In the genomic region with DNA sequence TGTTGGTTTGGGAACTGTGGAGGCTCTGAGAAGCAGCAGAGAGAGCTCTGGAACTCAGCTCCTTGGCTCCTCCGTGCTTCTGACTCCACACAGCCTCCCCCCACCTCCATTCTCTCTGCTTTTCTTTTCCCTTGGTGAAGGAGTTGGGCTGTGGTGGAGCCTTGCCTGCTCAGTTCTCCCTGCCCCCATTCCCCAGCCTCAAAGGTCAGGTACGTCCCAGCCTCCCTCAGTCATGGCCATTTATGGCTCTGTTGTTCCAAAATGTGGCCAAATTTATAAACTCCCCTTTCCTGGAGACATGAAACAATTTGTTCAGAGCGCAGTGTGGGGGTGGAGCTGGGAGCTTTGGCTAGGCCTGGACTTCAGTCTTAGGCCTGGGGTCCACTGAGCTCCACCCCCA, we compare ENCODE assay signal across 11 mouse cellular contexts. TPM values are rescaled to one million over a fixed set of nuclear protein-coding genes. Genes with fewer than 3 reads are reported as not detected.
DNase-seq lines count a peak whose midpoint lies in the region; ATAC-seq and TF ChIP-seq lines count a peak whose summit lies in the region.
"Had no signal": no experiment of that assay in that cellular context is flagged by ENCODE, and none has a peak within 500 bp of the region (broad histone marks: within the 10 kb centered on the region; RNA-seq: fewer than 3 reads in every experiment).

No protein-coding gene starts in this region.

- no peaks in the 10 kb centered on the region for H3K9me3 ChIP-seq in hindbrain, embryonic 10.5 days
- no peaks in the 10 kb centered on the region for H3K9me3 ChIP-seq in hindbrain, postnatal 0 days (ENCODE audit: low read length)
- no peaks in the 10 kb centered on the region for H3K9me3 ChIP-seq in midbrain, postnatal 0 days (ENCODE audit: low read length)
- H3K9me3 ChIP-seq: embryonic facial prominence, embryonic 12.5 days; hindbrain, embryonic 15.5 days had no signal

- H3K9ac ChIP-seq in hindbrain, postnatal 0 days (replicated peaks; ENCODE audit: low read length) = no peak overlapping the region
- H3K9ac ChIP-seq in heart, adult 2 months (ENCODE audit: low read depth, low read length) = no peak overlapping the region
- H3K9ac ChIP-seq in midbrain, postnatal 0 days (replicated peaks; ENCODE audit: low read length, poor library complexity, severe bottlenecking) = no peak overlapping the region
- H3K9ac ChIP-seq: embryonic facial prominence, embryonic 12.5 days; hindbrain, embryonic 15.5 days had no signal

- WGBS in hindbrain, embryonic 10.5 days = 50% methylated on average over 3 of the region's 3 CpGs
- WGBS in hindbrain, postnatal 0 days = 53% methylated on average over 3 of the region's 3 CpGs
- 29% methylated on average over 3 of the region's 3 CpGs for WGBS in heart, adult 2 months
- 47% methylated on average over 3 of the region's 3 CpGs for WGBS in midbrain, postnatal 0 days

- H3K36me3 ChIP-seq in hindbrain, embryonic 10.5 days = no peaks in the 10 kb centered on the region
- H3K36me3 ChIP-seq in hindbrain, postnatal 0 days (ENCODE audit: insufficient read depth, low read length) = no peaks in the 10 kb centered on the region
- H3K36me3 ChIP-seq in heart, adult 2 months (ENCODE audit: control insufficient read depth, insufficient read depth, low read length) = peaks cover 3% of the 10 kb centered on the region
- H3K36me3 ChIP-seq in midbrain, postnatal 0 days (ENCODE audit: insufficient read depth, low read length) = no peaks in the 10 kb centered on the region
- H3K36me3 ChIP-seq: embryonic facial prominence, embryonic 12.5 days; hindbrain, embryonic 15.5 days had no signal

- no peak for ATAC-seq in hindbrain, postnatal 0 days
- no peak for ATAC-seq in midbrain, postnatal 0 days (ENCODE audit: low FRiP score)

- H3K4me2 ChIP-seq in hindbrain, postnatal 0 days (ENCODE audit: low read depth, low read length) = no peak overlapping the region
- H3K4me2 ChIP-seq in midbrain, postnatal 0 days (ENCODE audit: low read depth, low read length, poor library complexity, severe bottlenecking) = no peak overlapping the region
- H3K4me2 ChIP-seq: embryonic facial prominence, embryonic 12.5 days; hindbrain, embryonic 15.5 days had no signal

- DNase-seq in hindbrain, embryonic 10.5 days (ENCODE audit: low spot score) = no peak
- no peak for DNase-seq in hindbrain, postnatal 0 days (ENCODE audit: low spot score)
- DNase-seq in heart, adult 2 months = peak; percentile 44 to 61
- peak; percentile 76 for DNase-seq in kidney, adult 9 months
- DNase-seq in lung, postnatal 36 days = peak; percentile 72
- DNase-seq in right cerebral cortex, postnatal 36 days (ENCODE audit: low spot score in 2 of 2) = no peak
- DNase-seq in midbrain, postnatal 0 days (ENCODE audit: low spot score) = no peak
- no peak for DNase-seq in right cerebral cortex, adult 2 months (ENCODE audit: low spot score in 2 of 2)

- H3K79me2 ChIP-seq in heart, adult 2 months (replicated peaks; ENCODE audit: control insufficient read depth, insufficient read depth, low read length) = no peaks in the 10 kb centered on the region

- H3K4me3 ChIP-seq in hindbrain, embryonic 10.5 days = no peak overlapping the region
- H3K4me3 ChIP-seq in hindbrain, postnatal 0 days (ENCODE audit: low read length) = no peak overlapping the region
- H3K4me3 ChIP-seq in heart, adult 2 months = no peak overlapping the region
- H3K4me3 ChIP-seq in midbrain, postnatal 0 days (ENCODE audit: low read depth, low read length) = no peak overlapping the region
- H3K4me3 ChIP-seq: embryonic facial prominence, embryonic 12.5 days; hindbrain, embryonic 15.5 days had no signal

- 0 out of 2 replicates have a peak, but pooled peaks have one; percentile 10 for TF ChIP-seq POLR2A in heart, adult 2 months (IDR thresholded peaks at IDR 0.05; ENCODE audit: insufficient read depth, low read depth, low read length)

- intact Hi-C loops in heart, adult 2 months (cut with DNase I) = no loop called here

- no peaks in the 10 kb centered on the region for H3K27me3 ChIP-seq in hindbrain, embryonic 10.5 days (ENCODE audit: insufficient read depth, poor library complexity, severe bottlenecking)
- H3K27me3 ChIP-seq in hindbrain, postnatal 0 days (ENCODE audit: insufficient read depth, low read length) = no peaks in the 10 kb centered on the region
- H3K27me3 ChIP-seq in heart, adult 2 months (ENCODE audit: control insufficient read depth, insufficient read depth, low read length) = no peaks in the 10 kb centered on the region
- H3K27me3 ChIP-seq in midbrain, postnatal 0 days (ENCODE audit: insufficient read depth, low read length) = no peaks in the 10 kb centered on the region
- H3K27me3 ChIP-seq: embryonic facial prominence, embryonic 12.5 days; hindbrain, embryonic 15.5 days had no signal

- TF ChIP-seq EP300 in heart, adult 2 months (IDR thresholded peaks at IDR 0.05; ENCODE audit: insufficient read depth, low read depth, low read length) = 0 out of 2 replicates have a peak, but pooled peaks have one; percentile 59

- peaks cover 17% of the 10 kb centered on the region for H3K4me1 ChIP-seq in hindbrain, embryonic 10.5 days (replicated peaks)
- H3K4me1 ChIP-seq in hindbrain, postnatal 0 days (ENCODE audit: insufficient read depth, low read length) = no peaks in the 10 kb centered on the region
- H3K4me1 ChIP-seq in heart, adult 2 months (ENCODE audit: control insufficient read depth, insufficient read depth, low read length) = peaks cover 26% of the 10 kb centered on the region
- H3K4me1 ChIP-seq in midbrain, postnatal 0 days (ENCODE audit: insufficient read depth, low read length) = no peaks in the 10 kb centered on the region

- peak overlapping the region; percentile 53; the same call in 1 of the 2 replicates for H3K27ac ChIP-seq in hindbrain, embryonic 10.5 days
- no peak overlapping the region for H3K27ac ChIP-seq in hindbrain, postnatal 0 days
- H3K27ac ChIP-seq in heart, adult 2 months = peak overlapping the region; percentile 88
- no peak overlapping the region for H3K27ac ChIP-seq in midbrain, postnatal 0 days (ENCODE audit: low read depth, low read length)
- H3K27ac ChIP-seq: hindbrain, embryonic 15.5 days; macrophage had no signal

- no peak for TF ChIP-seq CTCF in hindbrain, postnatal 0 days (IDR thresholded peaks at IDR 0.05; ENCODE audit: low read depth)
- no peak for TF ChIP-seq CTCF in heart, adult 2 months (IDR thresholded peaks at IDR 0.05)
- no peak for TF ChIP-seq CTCF in midbrain, postnatal 0 days (IDR thresholded peaks at IDR 0.05)

RNA-seq across cellular contexts. Expression of gene Smtn, which starts 34.8 kb away (rescaled TPM):
- 43.2 and 46.1 TPM in 2 replicates for polyA plus RNA-seq in hindbrain, embryonic 10.5 days (2016; fragmentation: Nextera tagmentation; extraction: Ambion mirVana)
- 7.7 and 10.0 TPM in 2 replicates for total RNA-seq in hindbrain, postnatal 0 days (2014; rRNA removed)
- 10.7 and 12.8 TPM in 2 replicates for polyA plus RNA-seq in hindbrain, postnatal 0 days (2015; fragmentation: Nextera tagmentation; extraction: Ambion mirVana)
- total RNA-seq in heart, adult 2 months (2021) = 100 to 1,000 TPM; 137 to 154 TPM
- 159 and 167 TPM in 2 replicates for polyA plus RNA-seq in heart, adult 2 months (2012; rRNA removed)
- 7.3 and 9.9 TPM in 2 replicates for total RNA-seq in midbrain, postnatal 0 days (2014; rRNA removed)
- 8.0 and 8.1 TPM in 2 replicates for polyA plus RNA-seq in midbrain, postnatal 0 days (2015; fragmentation: Nextera tagmentation; extraction: Ambion mirVana)

Comparison
In these comparisons a context has a peak if more than half of its experiments do, and no peak if none do; other contexts are left out.
1. H3K27ac ChIP-seq: peak in hindbrain, embryonic 10.5 days (single experiment) and heart, adult 2 months (single experiment); none in hindbrain, postnatal 0 days (single experiment) and midbrain, postnatal 0 days (single experiment).
2. DNase-seq: peak in heart, adult 2 months (2 of 2), kidney, adult 9 months (single experiment) and lung, postnatal 36 days (single experiment); none in hindbrain, embryonic 10.5 days (single experiment), hindbrain, postnatal 0 days (single experiment), right cerebral cortex, postnatal 36 days (0 of 2), midbrain, postnatal 0 days (single experiment) and right cerebral cortex, adult 2 months (0 of 2).